Mouse (Mus musculus): ENCODE results near the gene Map2. TPM values are rescaled to one million over a fixed set of nuclear protein-coding genes. Genes with fewer than 3 reads are reported as not detected.

The Map2 gene
- polyA plus RNA-seq, 1 experiment from 2014 or later, result 0.66 TPM

- TF ChIP-seq EP300 (IDR thresholded peaks at IDR 0.05; ENCODE audit: low read depth) (no peak), CTCF (IDR thresholded peaks at IDR 0.05; ENCODE audit: low read depth) (no peak)
- Histone ChIP-seq H3K27ac (ENCODE audit: low read depth) (no peak overlapping the region), H3K4me2 (ENCODE audit: low read depth, low read length) (no peak overlapping the region), H3K9ac (replicated peaks) (no peak overlapping the region), H3K9me3 (ENCODE audit: low read length) (no peaks in the 10 kb centered on the region), H3K4me1 (ENCODE audit: insufficient read depth) (no peaks in the 10 kb centered on the region), H3K27me3 (ENCODE audit: insufficient read depth, low read length) (no peaks in the 10 kb centered on the region), H3K36me3 (replicated peaks; ENCODE audit: insufficient read depth, low read length) (no peaks in the 10 kb centered on the region), H3K4me3 (ENCODE audit: low read depth, low read length) (no peak overlapping the region)
- DNase-seq (no peak), ATAC-seq (no peak)
- 83% methylated on average over 2 of the region's 2 CpGs for WGBS (ENCODE audit: insufficient replicate concordance)
Observed at GRCm38 (mm10) chr1:66361799-66362198, 186.7 kb downstream of the Map2 start.

- no peaks in the 10 kb centered on the region for H3K36me3 ChIP-seq (replicated peaks; ENCODE audit: insufficient read depth, low read length)
- no peaks in the 10 kb centered on the region for H3K4me1 ChIP-seq (ENCODE audit: insufficient read depth)
- TF ChIP-seq CTCF (IDR thresholded peaks at IDR 0.05; ENCODE audit: low read depth) (no peak), EP300 (IDR thresholded peaks at IDR 0.05; ENCODE audit: low read depth) (no peak)
- H3K4me3 ChIP-seq (ENCODE audit: low read depth, low read length), result no peak overlapping the region
- no peak overlapping the region for H3K9ac ChIP-seq (replicated peaks)
- ATAC-seq (no peak), DNase-seq (no peak)
- 77% methylated on average over 9 of the region's 9 CpGs for WGBS (ENCODE audit: insufficient replicate concordance)
- no peak overlapping the region for H3K4me2 ChIP-seq (ENCODE audit: low read depth, low read length)
- H3K27ac ChIP-seq (ENCODE audit: low read depth), result no peak overlapping the region
- no peaks in the 10 kb centered on the region for H3K27me3 ChIP-seq (ENCODE audit: insufficient read depth, low read length)
- no peaks in the 10 kb centered on the region for H3K9me3 ChIP-seq (ENCODE audit: low read length)
Observed at GRCm38 (mm10) chr1:66363285-66363684, 188.2 kb downstream of the Map2 start.

GRCm38 (mm10) chr1:66364386-66364785, 189.3 kb downstream of the Map2 start:
- no peaks in the 10 kb centered on the region for H3K9me3 ChIP-seq (ENCODE audit: low read length)
- TF ChIP-seq CTCF (IDR thresholded peaks at IDR 0.05; ENCODE audit: low read depth) (no peak), EP300 (IDR thresholded peaks at IDR 0.05; ENCODE audit: low read depth) (no peak)
- WGBS (ENCODE audit: insufficient replicate concordance), result 67% methylated on average over 2 of the region's 2 CpGs
- ATAC-seq (no peak), DNase-seq (no peak)
- H3K36me3 ChIP-seq (replicated peaks; ENCODE audit: insufficient read depth, low read length), result no peaks in the 10 kb centered on the region
- no peak overlapping the region for H3K27ac ChIP-seq (ENCODE audit: low read depth)
- H3K4me2 ChIP-seq (ENCODE audit: low read depth, low read length), result no peak overlapping the region
- no peak overlapping the region for H3K4me3 ChIP-seq (ENCODE audit: low read depth, low read length)
- H3K27me3 ChIP-seq (ENCODE audit: insufficient read depth, low read length), result no peaks in the 10 kb centered on the region
- no peaks in the 10 kb centered on the region for H3K4me1 ChIP-seq (ENCODE audit: insufficient read depth)
- H3K9ac ChIP-seq (replicated peaks), result no peak overlapping the region

- H3K27me3 ChIP-seq (ENCODE audit: insufficient read depth, low read length), result no peaks in the 10 kb centered on the region
- no peak for ATAC-seq
- TF ChIP-seq EP300 (IDR thresholded peaks at IDR 0.05; ENCODE audit: low read depth) (no peak), CTCF (IDR thresholded peaks at IDR 0.05; ENCODE audit: low read depth) (no peak)
- H3K4me3 ChIP-seq (ENCODE audit: low read depth, low read length), result no peak overlapping the region
- DNase-seq, result no peak
- no peaks in the 10 kb centered on the region for H3K9me3 ChIP-seq (ENCODE audit: low read length)
- WGBS (ENCODE audit: insufficient replicate concordance), result 35% methylated on average over 4 of the region's 4 CpGs
- no peaks in the 10 kb centered on the region for H3K36me3 ChIP-seq (replicated peaks; ENCODE audit: insufficient read depth, low read length)
- H3K9ac ChIP-seq (replicated peaks), result no peak overlapping the region
- no peak overlapping the region for H3K27ac ChIP-seq (ENCODE audit: low read depth)
- H3K4me2 ChIP-seq (ENCODE audit: low read depth, low read length), result no peak overlapping the region
- no peaks in the 10 kb centered on the region for H3K4me1 ChIP-seq (ENCODE audit: insufficient read depth)
Observed at GRCm38 (mm10) chr1:66365600-66365999, 190.5 kb downstream of the Map2 start.

DNA sequence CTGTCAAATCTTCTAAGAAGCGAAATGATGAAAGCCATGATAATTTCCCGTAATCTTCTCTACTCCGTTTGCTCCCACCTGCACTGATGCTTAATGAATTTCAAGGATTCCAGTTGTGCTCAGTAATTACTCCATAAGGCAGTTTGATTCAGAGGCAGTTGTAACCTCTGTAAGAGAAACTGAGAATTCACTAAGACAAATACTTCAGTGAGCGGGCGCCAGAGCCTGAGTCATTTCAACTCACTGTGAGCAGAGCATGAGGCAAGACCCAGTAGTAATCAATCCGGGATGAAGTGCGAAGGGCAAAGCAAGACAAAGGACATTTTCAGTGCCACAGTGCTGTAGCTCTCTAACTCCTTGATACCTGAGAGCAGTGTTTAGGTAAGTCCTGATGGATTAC, 194.4 kb downstream of the Map2 start:
- ATAC-seq (peak; percentile 38; the same call in 1 of the 2 replicates), DNase-seq (peak; percentile 18)
- no peaks in the 10 kb centered on the region for H3K9me3 ChIP-seq (ENCODE audit: low read length)
- no peak overlapping the region for H3K9ac ChIP-seq (replicated peaks)
- H3K27me3 ChIP-seq (ENCODE audit: insufficient read depth, low read length), result no peaks in the 10 kb centered on the region
- whole genome bisulfite sequencing (ENCODE audit: insufficient replicate concordance), result 75% methylated on average over 7 of the region's 7 CpGs
- no peaks in the 10 kb centered on the region for H3K36me3 ChIP-seq (replicated peaks; ENCODE audit: insufficient read depth, low read length)
- no peak overlapping the region for H3K4me2 ChIP-seq (ENCODE audit: low read depth, low read length)
- H3K27ac ChIP-seq (ENCODE audit: low read depth), result no peak overlapping the region
- H3K4me3 ChIP-seq (ENCODE audit: low read depth, low read length), result no peak overlapping the region
- no peaks in the 10 kb centered on the region for H3K4me1 ChIP-seq (ENCODE audit: insufficient read depth)
- no peak for TF ChIP-seq CTCF (IDR thresholded peaks at IDR 0.05; ENCODE audit: low read depth)
- TF ChIP-seq EP300 (IDR thresholded peaks at IDR 0.05; ENCODE audit: low read depth), result no peak

- Histone ChIP-seq H3K27ac (ENCODE audit: low read depth) (no peak overlapping the region), H3K27me3 (ENCODE audit: insufficient read depth, low read length) (no peaks in the 10 kb centered on the region), H3K4me3 (ENCODE audit: low read depth, low read length) (no peak overlapping the region), H3K9ac (replicated peaks) (no peak overlapping the region), H3K36me3 (replicated peaks; ENCODE audit: insufficient read depth, low read length) (no peaks in the 10 kb centered on the region), H3K4me1 (ENCODE audit: insufficient read depth) (no peaks in the 10 kb centered on the region), H3K9me3 (ENCODE audit: low read length) (no peaks in the 10 kb centered on the region), H3K4me2 (ENCODE audit: low read depth, low read length) (no peak overlapping the region)
- WGBS (ENCODE audit: insufficient replicate concordance), result 83% methylated on average over 2 of the region's 2 CpGs
- ATAC-seq, result no peak
- DNase-seq, result no peak
- TF ChIP-seq EP300 (IDR thresholded peaks at IDR 0.05; ENCODE audit: low read depth) (no peak), CTCF (IDR thresholded peaks at IDR 0.05; ENCODE audit: low read depth) (no peak)
Observed at GRCm38 (mm10) chr1:66371371-66371770, 196.3 kb downstream of the Map2 start.

DNA sequence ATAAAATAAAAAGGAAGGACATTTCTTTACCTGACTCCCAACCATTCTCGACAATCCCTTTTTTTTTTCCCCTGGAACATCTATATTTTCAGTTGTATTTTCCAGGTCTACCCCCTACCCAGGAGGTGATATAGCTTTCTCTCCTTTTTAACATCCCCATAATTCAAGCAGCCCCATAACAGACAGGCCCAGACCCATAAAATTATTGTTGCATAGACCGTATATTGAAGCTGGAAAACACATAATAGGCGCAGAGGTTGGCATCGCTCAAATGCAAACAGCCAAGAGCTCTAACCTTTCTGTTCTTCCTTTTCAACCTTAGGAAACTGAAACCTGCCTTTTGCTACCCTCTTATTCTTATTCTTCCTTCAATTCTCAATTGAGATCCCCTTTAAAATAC, 211.2 kb downstream of the Map2 start:
- H3K27me3 ChIP-seq (ENCODE audit: insufficient read depth, low read length), result no peaks in the 10 kb centered on the region
- ATAC-seq (no peak), DNase-seq (no peak)
- H3K4me2 ChIP-seq (ENCODE audit: low read depth, low read length), result no peak overlapping the region
- no peaks in the 10 kb centered on the region for H3K9me3 ChIP-seq (ENCODE audit: low read length)
- no peaks in the 10 kb centered on the region for H3K36me3 ChIP-seq (replicated peaks; ENCODE audit: insufficient read depth, low read length)
- H3K27ac ChIP-seq (ENCODE audit: low read depth), result no peak overlapping the region
- no peak overlapping the region for H3K4me3 ChIP-seq (ENCODE audit: low read depth, low read length)
- no peaks in the 10 kb centered on the region for H3K4me1 ChIP-seq (ENCODE audit: insufficient read depth)
- no peak for TF ChIP-seq EP300 (IDR thresholded peaks at IDR 0.05; ENCODE audit: low read depth)
- no peak for TF ChIP-seq CTCF (IDR thresholded peaks at IDR 0.05; ENCODE audit: low read depth)
- no peak overlapping the region for H3K9ac ChIP-seq (replicated peaks)
- 84% methylated on average over 4 of the region's 4 CpGs for whole genome bisulfite sequencing (ENCODE audit: insufficient replicate concordance)
